Mouse (Mus musculus): Measurements from ENCODE around the gene Gprc5d.

DNA sequence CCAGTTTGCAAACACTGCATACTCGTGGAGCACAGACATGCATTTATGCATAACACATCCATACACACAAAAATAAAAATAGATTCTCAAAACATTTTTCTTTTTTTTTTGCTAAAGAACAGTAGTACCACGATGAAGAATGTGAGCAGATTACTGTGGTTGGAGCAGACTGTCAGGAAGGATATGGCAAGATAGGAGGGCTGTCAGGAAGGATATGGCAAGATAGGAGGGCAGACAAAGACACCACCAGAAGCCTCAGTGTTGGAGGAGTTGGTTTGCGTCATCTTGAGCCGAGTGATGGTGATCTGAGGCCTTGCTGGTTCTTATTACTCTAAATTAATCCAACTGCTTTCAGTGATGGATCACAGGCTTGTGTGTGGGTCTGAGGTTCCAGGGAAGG lies 44.8 kb upstream of the Gprc5d start:
- no peak for TF ChIP-seq GATA1 (IDR thresholded peaks at IDR 0.05; ENCODE audit: low read length)
- no peak for TF ChIP-seq TAL1 (IDR thresholded peaks at IDR 0.05; ENCODE audit: low read length)
